Mouse (Mus musculus) skeletal muscle tissue, adult 2 months (tissue): Measurements from ENCODE around the gene Sergef.

Experiments used
- DNase-seq: peaks from one replicate; pipeline ENCODE4 v3.0.0-alpha.2; 2012; ENCODE audit warnings: low read depth, low spot score

Gene Sergef

GRCm38 (mm10) chr7:46544195-46544641 is 95.4 kb downstream of the Sergef start:
- peak; percentile 18 for DNase-seq

DNA sequence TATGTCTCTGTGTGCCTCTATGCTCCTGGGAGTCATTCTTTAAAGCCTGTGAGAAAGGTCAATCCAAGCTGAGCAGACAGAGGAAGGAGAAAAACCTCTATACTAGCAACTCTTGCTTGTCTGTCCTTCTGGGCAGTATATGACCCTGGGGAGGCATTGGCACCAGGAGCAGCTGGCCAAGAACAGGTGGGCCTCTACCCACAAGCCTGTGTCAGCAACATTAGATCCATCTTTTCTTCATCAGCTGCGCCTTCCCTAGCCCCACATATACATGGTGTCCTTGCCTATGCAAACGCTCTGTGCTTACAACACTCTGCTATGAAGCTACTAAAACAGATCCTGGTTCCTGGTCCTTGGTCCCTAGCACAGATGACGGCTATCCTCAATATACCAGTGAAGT is 97.5 kb downstream of the Sergef start:
- DNase-seq = no peak

DNA sequence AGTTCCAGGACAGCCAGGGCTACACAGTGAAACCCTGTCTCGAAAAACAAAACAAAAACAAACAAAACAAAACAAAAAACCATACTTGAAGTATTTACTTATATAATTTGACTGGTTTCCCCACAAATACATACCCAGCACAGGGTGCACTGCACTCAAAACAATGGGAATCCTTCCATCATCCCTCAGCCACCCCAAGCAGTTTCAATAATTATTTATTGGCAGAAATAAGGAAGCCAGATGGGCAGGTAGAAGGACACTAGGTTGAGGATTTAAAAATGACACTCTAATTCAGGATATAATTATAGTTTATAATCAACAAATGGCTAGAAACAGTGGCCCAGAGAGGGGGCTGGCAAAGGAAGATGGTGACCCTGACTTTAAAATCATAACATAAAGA is 99.0 kb downstream of the Sergef start:
- no peak for DNase-seq

- DNase-seq = no peak
These were observed 103.0 kb downstream of the Sergef start for GRCm38 (mm10) chr7:46536456-46537097.

DNA sequence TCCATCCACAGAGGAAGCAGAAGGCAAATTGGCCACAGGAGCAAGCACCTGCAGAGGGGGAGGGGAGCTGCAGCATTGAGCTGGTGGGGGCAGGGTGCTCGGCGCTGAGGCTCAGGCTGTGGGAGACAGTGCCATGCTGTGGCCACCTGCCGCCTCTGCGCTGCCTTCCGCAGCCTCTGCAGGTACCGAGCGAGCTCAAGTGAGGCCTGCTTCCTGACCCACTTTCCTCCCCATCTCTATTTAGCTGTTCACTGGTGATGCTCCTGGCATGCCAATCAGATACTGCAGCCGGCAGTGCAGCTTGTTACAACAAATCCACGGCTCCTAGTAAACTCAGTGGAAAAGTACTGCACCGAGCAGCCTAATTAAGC is 104.2 kb downstream of the Sergef start:
- DNase-seq = peak; percentile 21

GRCm38 (mm10) chr7:46534767-46535428 is 104.7 kb downstream of the Sergef start:
- no peak for DNase-seq

DNA sequence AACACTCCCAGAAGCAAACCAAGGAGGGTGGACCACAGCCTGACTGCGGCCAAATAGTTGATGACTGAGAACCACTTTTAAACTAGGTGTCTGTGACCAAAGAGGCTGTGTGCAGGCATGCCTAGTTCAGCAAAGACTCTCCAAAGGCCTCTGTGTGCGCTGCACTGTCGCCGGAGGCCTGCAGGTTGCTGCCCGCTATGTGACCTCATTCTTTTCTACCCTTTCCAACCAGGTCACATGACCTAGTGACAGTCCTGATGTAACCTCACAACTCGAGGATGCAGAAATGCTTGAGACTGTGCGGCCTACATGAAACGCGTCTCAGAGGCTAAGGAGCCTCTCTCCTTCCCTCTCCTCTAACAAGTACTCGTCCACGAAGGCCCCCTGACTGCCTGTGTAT is 106.1 kb downstream of the Sergef start:
- no peak for DNase-seq

DNA sequence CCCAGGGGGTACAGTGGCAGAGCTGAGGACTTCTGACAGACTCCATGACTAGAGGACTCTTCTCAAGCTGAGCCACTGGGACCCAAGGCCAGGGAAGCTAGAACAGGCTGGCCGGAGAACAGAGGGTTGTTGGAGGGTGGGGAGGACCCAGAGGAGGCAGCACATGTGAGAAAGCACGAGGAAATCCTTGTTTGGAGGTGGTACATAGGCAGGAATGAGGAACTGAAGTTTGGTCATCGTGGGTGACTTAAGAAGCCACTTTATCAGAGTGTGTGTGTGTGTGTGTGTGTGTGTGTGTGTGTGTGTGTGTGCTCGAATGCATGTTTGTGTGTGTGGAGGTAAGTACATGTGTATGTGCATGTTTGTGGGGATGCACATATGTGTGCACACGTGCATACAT is 108.3 kb downstream of the Sergef start:
- no peak for DNase-seq

DNA sequence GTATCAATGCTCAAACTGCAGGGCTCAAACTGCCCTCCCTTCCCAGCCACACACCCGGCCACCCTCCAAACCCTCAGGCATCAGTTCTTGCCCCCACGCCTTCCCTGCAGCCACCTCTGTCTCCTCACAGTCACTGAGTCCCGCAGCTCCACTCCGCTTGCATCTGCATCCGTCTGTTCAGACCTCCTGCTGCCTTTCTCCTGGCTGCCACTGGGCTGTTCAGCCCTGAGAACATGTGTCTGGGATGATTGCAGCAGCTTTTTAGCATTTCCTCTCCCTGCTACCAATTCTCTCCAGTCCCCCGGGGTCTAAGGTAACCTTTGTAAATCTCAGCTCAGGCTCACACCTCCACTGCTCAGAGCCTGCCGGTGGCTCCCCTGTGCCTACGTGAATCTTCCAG is 109.7 kb downstream of the Sergef start:
- no peak for DNase-seq

DNA sequence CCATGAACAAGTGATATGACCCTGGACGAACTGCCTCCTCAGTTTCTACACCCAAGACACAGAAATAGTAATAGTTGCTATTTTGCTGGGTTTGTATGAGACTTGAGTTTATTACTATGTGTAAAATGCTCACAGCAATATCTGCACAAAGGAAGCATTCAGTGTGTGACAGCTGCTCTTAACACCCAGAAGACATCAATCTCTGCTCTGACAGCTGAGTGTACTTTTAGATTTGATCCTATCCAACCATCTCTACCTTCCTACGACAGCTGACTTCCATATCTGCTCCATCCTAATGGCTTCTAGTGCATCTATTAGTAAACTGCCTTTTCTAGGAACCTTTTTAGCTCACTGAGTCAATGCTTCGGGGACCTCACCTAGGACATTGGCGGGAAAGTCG is 110.3 kb downstream of the Sergef start:
- DNase-seq = no peak

- DNase-seq = no peak
These were observed 112.9 kb downstream of the Sergef start for GRCm38 (mm10) chr7:46526665-46527154.

DNA sequence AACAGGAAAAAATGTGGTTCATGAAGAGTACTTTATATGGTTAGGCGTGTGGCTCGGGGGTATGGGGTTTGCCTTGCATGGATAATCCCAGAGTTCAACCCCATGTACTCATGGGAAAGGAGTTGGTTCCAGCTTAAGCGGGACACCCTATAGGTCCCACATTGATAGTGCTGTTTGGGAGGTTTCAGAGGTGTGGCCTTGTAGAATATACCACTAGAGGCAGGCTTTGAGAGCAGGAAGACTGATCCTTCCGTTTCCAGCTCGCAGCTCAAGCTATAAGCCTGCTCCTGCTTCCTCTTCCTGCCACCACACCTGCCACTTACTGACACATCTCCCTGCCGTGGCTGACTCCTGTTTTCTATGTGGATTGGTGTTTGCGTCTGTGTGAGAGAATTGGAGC is 116.4 kb downstream of the Sergef start:
- DNase-seq = no peak

GRCm38 (mm10) chr7:46521794-46522193 is 117.8 kb downstream of the Sergef start:
- no peak for DNase-seq

GRCm38 (mm10) chr7:46519148-46519547 is 120.5 kb downstream of the Sergef start:
- no peak for DNase-seq

DNA sequence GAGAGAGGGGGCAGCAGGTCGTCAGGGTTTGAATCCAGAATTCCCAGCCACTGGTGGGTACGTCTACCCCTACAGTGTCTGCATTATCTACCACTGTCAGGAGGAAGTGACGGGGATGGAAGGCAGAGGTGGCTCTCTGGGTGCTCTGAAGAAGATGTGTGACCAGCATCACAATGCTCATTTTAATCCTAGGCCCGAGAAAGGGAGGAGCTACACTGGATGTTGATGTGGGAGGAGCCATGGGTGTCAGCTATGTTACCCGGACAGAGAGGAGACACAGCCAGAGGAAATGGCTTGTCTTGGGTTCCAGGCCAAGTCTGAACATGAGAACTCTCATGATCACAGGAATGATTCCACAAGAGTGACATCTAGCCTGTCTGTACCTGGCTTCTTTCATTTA is 122.4 kb downstream of the Sergef start:
- no peak for DNase-seq

- DNase-seq = no peak
These were observed 123.6 kb downstream of the Sergef start for GRCm38 (mm10) chr7:46515960-46516359.

- no peak for DNase-seq
These were observed 124.6 kb downstream of the Sergef start for GRCm38 (mm10) chr7:46514981-46515380.

DNA sequence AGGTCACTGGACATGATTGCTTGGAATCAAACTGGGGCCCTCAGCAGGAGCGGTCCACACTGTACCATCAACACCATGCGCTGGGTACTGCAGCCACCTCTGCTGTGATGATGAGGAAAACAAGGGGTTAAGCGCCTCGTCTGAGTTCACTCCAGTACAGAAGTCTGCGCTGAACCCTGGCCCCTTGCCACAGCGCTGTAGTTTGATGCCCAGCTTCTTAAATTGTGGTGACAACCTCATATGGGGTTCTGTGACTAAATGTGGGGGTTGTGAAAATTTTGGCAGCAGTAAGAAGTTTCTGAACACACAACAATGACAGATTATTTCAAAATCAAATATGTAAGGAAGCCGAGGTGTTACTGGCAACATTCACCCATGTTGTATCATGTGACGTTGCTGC is 126.0 kb downstream of the Sergef start:
- no peak for DNase-seq

DNA sequence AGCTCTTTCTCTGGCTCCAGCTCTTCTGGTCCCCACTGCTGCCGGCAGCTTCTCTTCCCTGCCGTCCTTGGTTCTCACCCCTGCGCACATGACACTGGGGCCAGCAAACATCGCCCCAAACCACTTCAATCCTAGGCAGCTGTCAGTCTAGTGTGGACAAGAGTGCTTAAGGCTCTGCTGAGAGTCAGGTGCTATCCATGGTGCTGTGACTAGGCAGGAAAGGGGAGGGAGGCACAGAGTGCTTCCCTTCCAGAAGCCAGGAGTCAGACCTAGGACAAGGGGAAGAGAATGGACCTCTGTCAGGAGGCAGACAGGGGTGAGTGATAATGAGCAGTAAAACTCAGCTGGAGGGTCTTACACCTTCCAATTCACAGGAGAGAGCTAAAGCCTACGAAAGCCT is 126.8 kb downstream of the Sergef start:
- no peak for DNase-seq

GRCm38 (mm10) chr7:46510806-46511205 is 128.8 kb downstream of the Sergef start:
- no peak for DNase-seq

GRCm38 (mm10) chr7:46509391-46510310 is 130.0 kb downstream of the Sergef start:
- DNase-seq = no peak

DNA sequence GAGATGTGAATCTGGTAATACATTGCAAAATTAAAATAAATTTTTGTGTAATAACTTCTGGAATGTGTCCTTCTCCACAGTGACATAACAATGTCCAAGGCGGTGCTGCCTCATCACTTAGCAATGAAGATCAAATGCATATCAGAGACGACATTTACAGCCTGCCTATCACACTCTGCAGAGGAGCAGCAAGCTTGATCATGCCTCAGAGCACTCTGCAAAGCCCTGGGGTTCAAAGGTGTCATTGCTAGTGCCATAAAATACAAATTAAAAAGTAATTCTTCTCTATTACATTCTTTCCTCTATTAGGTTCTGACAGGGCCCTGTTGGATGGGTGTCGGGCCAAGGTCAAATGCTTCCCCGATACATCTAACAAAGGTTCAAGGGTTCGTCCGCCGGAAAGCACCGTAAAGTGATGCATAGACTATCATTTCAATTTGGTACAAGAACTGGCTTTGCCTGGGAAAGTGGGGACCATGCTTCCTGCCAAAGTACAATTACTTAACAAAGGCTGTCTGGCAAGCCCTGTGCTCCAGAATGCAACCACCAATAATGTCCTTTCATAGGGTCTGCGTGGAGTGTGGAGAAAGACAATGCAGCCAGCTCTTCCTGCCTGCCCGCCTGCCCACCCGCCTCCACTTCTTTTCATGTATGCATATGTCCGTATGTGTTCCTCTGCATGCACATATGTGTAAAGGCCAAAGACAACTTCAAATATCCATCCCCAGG is 130.9 kb downstream of the Sergef start:
- DNase-seq = no peak
